Mouse (Mus musculus): Measurements from ENCODE around the gene Cacna1d.

GRCm38 (mm10) chr14:30284022-30284421 lies 207.2 kb downstream of the Cacna1d start:
- no peak for TF ChIP-seq CTCF (IDR thresholded peaks at IDR 0.05; ENCODE audit: low read depth)
- no peak for TF ChIP-seq EP300 (IDR thresholded peaks at IDR 0.05; ENCODE audit: low read depth)

All from liver, postnatal 0 days (tissue).